Mouse (Mus musculus) kidney, postnatal 25 days (tissue): ENCODE results near the gene Txn2.
A peak's percentile ranks its signal among the peaks of the same experiment; 100 is the strongest.

Source experiments
- DNase-seq, 2 experiments: peaks; one replicate each; pipeline ENCODE4 v3.0.0; 2021; ENCODE audit warnings: mixed read lengths in 2 of 2

The Txn2 gene

DNA sequence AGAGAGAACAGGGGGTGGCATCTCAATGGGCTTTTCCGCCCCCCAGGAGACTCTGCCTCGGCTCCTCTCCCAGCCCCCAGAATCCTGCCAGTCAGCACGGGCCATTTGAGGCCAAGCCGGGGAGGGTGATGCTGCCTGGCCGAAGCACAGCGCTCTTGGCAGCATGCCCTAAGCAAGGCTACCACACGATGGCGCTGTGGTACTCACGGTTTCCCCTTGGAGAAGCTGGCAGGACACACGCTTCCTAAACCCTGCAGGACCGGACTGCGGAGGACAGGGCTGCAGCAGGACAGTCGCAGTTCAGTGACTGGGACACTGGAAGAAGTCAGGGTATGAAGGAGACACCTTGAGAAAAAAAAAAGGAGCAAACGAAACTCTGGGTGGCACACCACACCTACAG is 5.0 kb upstream of the Txn2 start:
- peak; percentile 97 to 100 for DNase-seq

DNA sequence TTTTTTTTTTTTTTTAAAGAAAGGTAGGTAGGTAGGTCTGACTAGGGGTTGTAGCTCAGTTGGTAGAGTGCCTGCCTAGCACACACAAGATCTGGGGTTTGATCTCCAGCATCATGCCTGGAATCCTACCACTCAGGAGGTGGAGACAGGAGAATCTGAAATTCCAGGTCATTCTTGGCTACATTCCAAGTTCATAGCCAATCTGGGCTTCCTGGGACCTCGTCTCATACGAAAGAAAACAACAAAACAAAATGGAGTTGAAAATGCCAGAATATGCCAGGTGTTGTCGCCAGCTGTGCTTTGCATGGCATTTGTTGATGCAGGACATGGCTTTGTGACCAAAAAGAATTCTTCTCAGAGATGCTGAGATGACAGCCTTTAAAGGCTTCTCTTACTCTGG is 4.4 kb upstream of the Txn2 start:
- DNase-seq, result no peak

DNA sequence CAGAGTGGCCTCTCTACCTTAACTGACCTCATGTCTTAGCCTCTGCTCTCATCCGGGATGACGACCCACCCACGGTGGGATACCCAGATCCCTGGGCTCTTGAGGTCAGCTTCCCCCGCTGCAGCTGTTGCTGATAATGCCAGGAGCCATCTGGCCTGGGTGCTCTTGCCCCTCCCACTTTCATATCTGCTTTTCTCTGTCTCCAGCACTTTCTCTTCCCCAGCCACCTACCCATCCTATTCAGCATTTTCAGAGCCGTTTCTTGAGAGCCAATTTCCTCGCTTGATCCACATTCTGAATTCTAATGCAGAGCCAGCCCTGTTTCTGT is 2.8 kb upstream of the Txn2 start:
- no peak for DNase-seq

- DNase-seq, result no peak
Measured at GRCm38 (mm10) chr15:77930986-77931688, 2.3 kb upstream of the Txn2 start.

GRCm38 (mm10) chr15:77929804-77930203 is 998 bp upstream of the Txn2 start:
- DNase-seq, result no peak

GRCm38 (mm10) chr15:77928091-77928490 is 715 bp downstream of the Txn2 start:
- DNase-seq, result no peak

GRCm38 (mm10) chr15:77926921-77927320 is 1.9 kb downstream of the Txn2 start:
- DNase-seq, result no peak

DNA sequence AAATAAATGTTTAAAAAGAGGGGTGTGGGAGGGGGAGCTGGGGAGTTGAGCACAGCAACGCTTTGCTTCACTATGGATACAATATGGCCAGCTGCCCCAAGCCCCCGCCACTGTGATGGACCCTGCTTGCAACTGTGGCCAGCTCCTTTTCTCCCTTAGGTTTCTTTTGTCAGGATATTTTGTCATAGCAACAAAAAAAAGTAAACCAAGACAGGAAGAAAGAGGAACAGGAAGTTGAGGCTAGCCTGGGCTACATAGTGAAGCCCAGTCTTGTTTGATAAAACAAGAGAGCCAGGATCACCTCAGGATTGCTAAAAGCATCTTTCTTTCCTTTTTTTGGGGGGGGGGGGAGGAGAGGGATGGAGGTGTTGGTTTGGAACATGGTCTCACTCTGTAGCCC is 3.6 kb downstream of the Txn2 start:
- no peak for DNase-seq

DNA sequence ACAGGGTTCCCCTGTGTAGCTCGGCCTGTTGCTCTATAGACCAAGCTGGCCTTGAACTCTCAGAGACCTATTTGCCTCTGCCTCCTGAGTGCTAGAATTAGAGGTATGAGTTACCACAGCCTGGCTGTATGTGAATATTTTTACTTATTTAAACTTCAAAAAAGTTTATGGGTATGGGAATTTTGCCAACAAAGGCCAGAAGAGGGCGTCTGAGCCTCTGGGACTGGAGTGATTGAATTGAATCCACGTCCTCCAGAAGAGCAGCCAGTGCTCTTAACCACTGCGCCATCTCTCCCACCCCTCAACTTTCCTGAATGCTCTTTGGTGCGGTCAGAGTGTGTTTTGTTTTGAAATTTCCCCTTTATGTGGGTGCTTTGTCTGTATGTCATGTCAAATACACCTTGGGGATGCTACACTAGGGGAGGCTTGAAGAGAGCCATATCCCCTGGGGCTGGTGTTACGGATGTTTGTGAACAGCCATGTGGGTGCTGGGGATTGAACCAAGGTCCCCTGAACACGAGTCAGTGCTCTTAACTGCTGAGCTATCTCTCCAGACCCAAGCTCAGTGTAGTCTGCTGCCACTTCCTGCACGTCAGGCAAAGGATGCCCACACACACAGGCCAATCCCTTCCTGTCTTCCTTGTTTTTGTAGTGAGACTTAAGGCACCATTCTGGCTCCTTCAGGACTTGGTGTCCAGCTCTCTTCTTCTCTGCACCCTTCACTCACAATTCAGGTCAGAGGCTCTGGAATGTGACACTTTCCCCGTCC is 5.4 kb downstream of the Txn2 start:
- DNase-seq, result peak; percentile 23

DNA sequence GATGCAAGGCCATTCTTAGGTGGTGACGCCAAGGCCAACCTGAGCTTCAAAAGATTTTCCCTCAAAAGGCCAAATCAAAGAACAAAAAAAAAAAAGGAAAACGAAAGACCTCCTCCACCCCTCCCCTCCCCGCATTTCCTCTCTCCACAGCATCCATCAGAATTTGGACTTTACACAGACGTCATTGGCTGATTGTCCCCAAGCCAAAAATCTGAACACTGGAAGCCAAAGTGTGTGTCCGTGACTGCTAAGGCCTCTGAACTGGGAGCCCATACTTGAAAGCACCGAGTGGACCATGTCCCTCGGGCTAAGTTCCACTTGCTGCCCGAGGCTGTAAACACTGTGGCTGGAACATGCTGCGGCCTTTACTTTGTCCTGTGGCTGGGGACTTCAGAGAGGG is 6.1 kb downstream of the Txn2 start:
- DNase-seq, result peak; percentile 70 to 90

- peak in 1 of 2 experiments; percentile 37 for DNase-seq
Measured at GRCm38 (mm10) chr15:77921636-77922035, 7.2 kb downstream of the Txn2 start.

DNA sequence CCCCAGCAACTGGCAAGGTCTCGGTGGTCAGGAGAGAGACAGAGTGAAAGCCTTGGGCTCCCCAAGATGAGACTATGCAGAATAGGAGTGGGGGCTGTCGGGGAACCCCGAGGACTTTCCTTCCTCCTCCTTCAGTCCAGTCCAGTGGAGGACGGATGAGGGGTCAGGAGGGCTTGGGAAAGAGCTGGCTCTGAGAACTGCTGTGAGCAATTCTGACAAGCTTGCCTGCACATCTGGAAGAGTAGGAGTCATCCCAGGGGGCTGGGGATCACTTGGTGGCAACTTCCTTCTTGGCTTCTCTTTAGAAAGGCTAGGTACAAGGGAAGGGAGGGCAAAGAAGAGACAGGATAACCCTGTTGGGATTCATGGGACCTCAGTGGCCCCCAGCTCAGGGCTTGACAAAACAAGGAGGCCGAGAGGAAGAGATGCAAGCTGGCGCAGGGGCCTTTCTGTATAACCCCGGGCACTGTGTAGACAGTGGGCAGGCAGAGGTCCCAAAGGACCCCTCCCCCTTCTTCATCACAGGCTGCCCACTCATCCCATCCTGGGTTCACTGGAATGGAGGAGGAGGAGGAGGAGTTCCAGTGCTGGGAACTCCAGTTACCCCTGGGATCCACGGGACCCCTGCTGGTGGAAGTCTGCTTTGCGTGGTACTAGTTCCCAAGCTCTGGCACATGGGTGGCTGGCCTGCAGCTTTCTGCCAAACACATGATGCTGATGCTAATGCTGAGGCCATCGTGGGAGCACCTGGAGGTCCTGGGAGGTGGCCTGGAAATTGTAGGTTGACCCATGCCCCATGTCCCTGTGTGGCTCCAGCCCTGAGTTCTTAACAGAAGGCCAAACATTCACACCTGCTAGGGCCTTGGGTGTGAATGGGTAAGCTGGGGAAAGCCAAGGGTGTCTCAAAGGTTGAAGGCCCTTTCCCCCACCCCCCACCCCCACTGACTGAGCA is 8.0 kb downstream of the Txn2 start:
- DNase-seq, result peak; percentile 70 to 75

GRCm38 (mm10) chr15:77919441-77919840 is 9.4 kb downstream of the Txn2 start:
- DNase-seq, result peak in 1 of 2 experiments; percentile 37

DNA sequence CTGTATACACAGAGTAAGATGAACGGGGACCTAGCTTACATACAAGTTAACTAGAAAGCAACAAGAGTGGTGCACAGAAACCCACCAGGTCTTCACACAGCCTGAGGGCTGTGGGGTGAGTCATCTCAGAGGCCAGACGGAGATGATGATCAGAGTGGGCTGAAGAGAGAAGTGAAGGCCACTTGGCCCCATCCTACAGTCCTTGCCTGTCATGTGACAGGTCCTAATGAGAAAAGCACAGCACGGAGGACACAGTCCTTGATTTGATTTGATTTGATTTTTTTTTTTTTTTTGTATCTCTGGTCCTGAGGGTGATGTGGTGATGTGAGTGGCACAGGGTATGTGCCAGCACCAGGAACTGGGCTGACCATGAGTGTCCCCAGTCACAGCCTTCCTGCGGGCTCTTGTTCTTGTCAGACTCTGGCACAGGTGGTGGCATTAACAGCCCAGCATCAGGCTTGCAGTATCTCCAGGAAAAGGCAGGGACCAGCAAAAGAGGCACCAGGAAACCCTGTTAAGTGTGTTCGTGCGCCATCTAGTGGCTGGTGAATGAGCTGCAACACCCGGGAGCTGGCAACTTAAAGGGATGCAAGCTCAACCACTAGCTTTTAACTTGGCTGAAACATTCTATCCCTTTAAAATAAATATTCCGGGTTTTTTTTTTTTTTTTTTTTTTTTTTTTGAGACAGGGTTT is 11.8 kb downstream of the Txn2 start:
- peak; percentile 93 to 96 for DNase-seq

DNA sequence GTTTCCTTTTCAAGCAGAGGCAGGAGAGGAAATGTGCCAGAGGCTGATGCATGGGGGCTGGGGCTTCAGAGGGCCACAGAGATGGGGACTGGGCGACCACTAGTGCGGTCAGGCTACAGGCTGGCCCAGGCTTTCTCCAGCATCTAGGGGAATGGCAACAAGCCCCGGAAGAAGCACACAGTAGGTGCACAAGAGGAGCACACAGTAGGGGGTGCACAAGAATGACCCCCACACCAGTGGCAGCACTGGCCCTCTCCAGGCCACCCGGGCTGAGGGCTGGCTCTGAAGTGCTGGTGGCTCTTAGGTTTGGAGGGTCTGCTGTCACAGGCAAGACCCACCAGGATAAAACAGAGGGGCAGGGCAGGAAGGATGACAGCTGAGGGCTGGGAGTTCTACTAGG is 13.5 kb downstream of the Txn2 start:
- peak in 1 of 2 experiments; percentile 38 for DNase-seq

- peak in 1 of 2 experiments; percentile 48 for DNase-seq
Measured at GRCm38 (mm10) chr15:77914507-77914906, 14.3 kb downstream of the Txn2 start.

- DNase-seq, result peak in 1 of 2 experiments; percentile 42
Measured at GRCm38 (mm10) chr15:77913054-77913453, 15.8 kb downstream of the Txn2 start.

DNA sequence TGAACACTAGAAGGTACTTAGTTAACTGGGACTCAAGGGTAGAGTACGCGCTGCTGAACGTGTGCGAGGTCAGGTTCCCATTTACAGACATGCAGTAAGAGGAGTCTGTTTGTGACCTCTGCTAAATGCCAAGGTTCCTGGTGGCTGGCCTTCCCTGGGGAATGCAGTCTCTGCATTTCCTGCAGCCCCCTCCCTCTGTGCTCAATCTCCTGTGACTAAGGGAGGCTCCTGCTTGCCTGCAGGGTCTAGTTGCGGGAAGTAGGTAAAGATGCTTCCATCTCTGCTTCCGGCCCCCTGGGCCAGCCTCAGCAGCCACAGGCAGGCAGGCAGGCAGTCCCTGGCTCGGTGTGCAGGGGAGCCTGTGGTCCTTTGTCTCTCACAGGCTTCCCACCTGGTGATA is 16.2 kb downstream of the Txn2 start:
- DNase-seq, result peak; percentile 18 to 57

DNA sequence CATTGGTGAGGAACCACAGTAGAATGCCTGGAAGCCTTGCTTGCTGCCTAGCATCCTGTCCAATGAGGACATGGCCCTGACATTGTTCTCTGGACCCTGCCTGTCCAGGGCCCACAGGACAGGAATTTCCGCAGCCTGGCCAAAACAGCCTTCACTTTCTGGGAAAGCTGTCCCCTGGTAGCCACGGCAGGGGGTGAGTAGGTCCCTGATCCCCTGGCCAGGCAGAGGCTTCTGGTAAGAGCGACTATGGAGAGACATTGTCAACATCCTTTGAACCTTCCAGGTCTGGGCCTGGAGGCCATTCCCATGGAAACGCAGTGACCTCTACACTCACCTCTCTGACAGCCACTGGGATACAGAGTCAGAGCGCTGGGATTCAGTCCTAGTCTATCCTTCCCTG is 16.8 kb downstream of the Txn2 start:
- DNase-seq, result peak; percentile 49 to 83

GRCm38 (mm10) chr15:77911065-77911464 is 17.7 kb downstream of the Txn2 start:
- DNase-seq, result peak; percentile 81 to 93

GRCm38 (mm10) chr15:77907646-77908518 is 20.9 kb downstream of the Txn2 start:
- DNase-seq, result peak; percentile 54 to 78

DNA sequence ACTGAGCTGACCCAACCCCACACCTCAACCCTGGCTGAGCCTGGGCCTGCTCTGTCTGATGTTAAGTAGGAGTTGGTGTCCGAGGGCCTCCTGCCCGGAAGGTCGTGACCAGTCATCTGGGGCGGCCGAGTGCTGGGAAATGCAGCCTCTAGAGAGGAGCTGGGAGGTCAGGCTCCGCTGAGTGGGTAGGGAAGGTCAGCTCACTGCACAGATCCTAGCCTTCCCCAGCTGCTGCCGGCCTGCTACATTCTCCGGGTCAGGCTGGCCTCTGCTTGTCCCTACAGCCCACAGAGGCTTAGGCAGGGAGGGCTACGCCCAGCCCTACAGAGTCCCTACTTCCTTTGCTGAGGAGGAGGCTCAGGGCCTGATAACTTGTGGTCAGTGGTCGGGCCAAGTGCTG is 22.3 kb downstream of the Txn2 start:
- DNase-seq, result peak; percentile 35 to 80
